Mouse (Mus musculus) liver, embryonic 18 days (tissue): Measurements from ENCODE around the gene Ugt2b36. TPM values are rescaled to one million over a fixed set of nuclear protein-coding genes. Genes with fewer than 3 reads are reported as not detected.

Source experiments
- polyA plus RNA-seq: library from polyadenylated mRNA; depleted of rRNA; stranded (reverse); fragments of >200 nt; gene quantifications from 2 replicates; pipeline ENCODE4 v1.2.3, GENCODE M21; 2012; rRNA removed

Gene Ugt2b36
- polyA plus RNA-seq: 9.5 and 10.6 TPM in 2 replicates

DNA sequence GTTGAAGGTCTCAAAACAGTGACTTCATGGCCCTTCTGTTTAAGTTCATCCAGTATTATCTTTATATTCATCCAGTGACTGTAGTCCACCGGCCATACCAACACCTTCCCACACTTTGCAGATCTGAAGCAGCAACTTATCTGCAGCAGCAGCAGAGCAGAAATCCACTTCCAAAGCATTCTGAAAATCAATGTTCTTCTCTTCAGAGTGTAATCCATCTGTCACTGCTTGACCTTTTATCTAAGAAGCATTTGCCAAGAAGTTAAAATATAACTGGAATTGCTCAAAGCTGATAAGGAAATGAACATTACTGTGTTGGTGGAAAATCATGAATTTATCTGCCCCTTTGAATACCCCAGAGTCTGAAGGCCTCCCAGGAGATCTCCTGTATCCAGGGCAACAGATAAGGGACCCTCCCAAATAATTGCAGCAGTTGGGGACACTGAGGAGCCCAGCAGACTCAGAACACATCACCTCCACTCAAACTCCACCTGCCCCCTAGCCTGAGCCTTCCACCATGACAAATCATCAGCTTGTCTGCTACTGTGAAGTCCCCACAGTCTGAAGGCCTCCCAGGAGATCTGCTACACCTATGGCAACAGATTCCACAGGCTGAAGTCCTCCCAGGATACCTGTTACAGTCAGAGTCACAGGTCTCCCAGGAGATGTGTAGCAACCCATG, at the start of gene Ugt2b36:
Gene Ugt2b36 (minus strand): TSS at position 210 of the 682 bp plus-strand sequence.

DNA sequence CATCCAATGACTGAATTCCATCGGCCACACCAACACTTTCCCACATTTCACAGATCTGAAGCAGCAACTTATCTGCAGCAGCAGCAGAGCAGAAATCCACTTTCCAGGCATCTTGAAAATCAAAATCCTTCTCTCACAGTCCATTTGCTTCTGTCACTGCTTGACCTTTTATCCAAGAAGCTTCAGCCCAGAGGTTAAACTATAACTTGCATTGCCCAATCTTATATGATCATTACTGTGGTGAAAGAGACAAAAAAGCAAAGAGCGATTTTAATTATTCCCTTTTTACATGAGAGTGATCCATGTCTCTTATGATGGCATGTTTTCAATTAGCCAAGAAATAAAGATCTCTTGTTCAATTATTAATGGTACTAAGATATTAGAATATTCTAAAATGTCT, 47.8 kb upstream of the Ugt2b36 start, which contains the start of gene Ugt2b5:
Gene Ugt2b5 (minus strand): TSS at position 123 of the 400 bp plus-strand sequence.

Other genes starting within 250 kb of the Ugt2b36 start
- gene Ugt2b34, start 185.6 kb downstream of the Ugt2b36 start, polyA plus RNA-seq: 64.5 and 71.5 TPM in 2 replicates
- gene Ugt2b1, start 166.0 kb downstream of the Ugt2b36 start, polyA plus RNA-seq: 1.2 and 1.9 TPM in 2 replicates
- 8.2 and 9.0 TPM in 2 replicates for gene Ugt2b35, start 91.7 kb downstream of the Ugt2b36 start, polyA plus RNA-seq
- gene Ugt2b5, start 47.8 kb upstream of the Ugt2b36 start, polyA plus RNA-seq: 31.7 and 36.6 TPM in 2 replicates
- gene Ugt2b37, start 162.2 kb upstream of the Ugt2b36 start, polyA plus RNA-seq: not detected in 2 replicates
- gene Ugt2a3, start 244.6 kb upstream of the Ugt2b36 start, polyA plus RNA-seq: 0.99 and 1.9 TPM in 2 replicates